Mouse (Mus musculus): ENCODE results near the gene Edc3.

DNA sequence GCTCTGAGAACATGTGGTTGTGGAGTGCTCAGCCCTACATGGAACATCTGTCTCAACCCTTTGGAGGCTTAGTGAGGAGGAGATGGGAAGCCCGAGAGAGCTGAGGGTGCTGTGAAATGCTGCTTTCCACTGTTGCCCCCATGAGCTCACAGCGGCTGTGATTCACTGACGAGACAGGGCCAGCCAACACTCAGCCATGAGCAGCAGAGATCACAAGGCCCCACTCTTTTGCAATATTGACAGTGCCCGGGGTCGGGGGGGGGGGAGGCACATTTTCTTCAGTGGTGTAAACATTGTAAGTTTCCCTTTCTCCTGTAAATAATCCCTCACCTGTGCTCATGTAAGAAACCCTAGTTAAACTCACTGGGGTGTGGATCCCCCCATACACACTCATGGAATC lies 36.8 kb upstream of the Edc3 start:
- no peak for TF ChIP-seq CTCF (IDR thresholded peaks at IDR 0.05; ENCODE audit: extremely low read depth, insufficient read depth, low read length)
- no peak for TF ChIP-seq POLR2A (IDR thresholded peaks at IDR 0.05; ENCODE audit: extremely low read depth, insufficient read depth, low read length)
